Mouse (Mus musculus) left cerebral cortex, postnatal 10 days (tissue): ENCODE measurements around the gene Bnc2. TPM values are rescaled to one million over a fixed set of nuclear protein-coding genes. Genes with fewer than 3 reads are reported as not detected.

ENCODE experiments used
- DNase-seq, 2 experiments: peaks; one replicate each; pipeline ENCODE4 v3.0.0; 2021 to 2022; ENCODE audit warnings: low spot score in 2 of 2, mixed read lengths in 1 of 2; ENCODE audit errors: extremely low spot score in 1 of 2
- intact Hi-C: fragments of 180-260 bp; cut with DNase I; formaldehyde crosslinking; loops from one replicate; pipeline ENCODE4 v1.15.1; 2025
- total RNA-seq, 2 experiments: library from RNA; stranded (reverse); gene quantifications; 2 replicates each; pipeline ENCODE4 v1.2.3; 2021

Gene Bnc2
- total RNA-seq, 2 experiments from 2014 or later: 2.3 to 3.8 TPM

- intact Hi-C loops: no loop called here
- DNase-seq: peak in 1 of 2 experiments; percentile 38
Observed at GRCm38 (mm10) chr4:84637641-84638040, 37.4 kb downstream of the Bnc2 start.

DNA sequence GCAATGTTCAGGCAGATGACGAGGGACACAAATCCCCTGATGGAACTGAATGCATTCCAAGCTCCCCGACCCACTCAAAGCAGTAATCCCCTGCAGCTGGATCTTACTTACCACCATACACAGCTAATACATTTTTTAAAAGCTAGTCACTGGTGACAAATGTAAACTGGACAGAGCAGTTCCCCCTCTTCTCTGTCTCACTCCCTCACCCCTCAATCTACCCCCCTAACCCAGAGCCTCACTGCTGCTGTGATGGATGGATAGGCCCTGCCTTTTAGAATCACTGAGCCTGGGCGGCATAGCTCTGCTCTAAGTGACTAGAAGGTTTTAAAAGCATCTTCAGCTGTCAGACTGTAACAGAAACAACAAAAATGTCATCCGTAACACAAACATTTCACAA is 40.3 kb downstream of the Bnc2 start:
- no peak for DNase-seq
- intact Hi-C loops: no loop called here

GRCm38 (mm10) chr4:84633991-84634390 is 41.1 kb downstream of the Bnc2 start:
- intact Hi-C loops: no loop called here
- DNase-seq: no peak

DNA sequence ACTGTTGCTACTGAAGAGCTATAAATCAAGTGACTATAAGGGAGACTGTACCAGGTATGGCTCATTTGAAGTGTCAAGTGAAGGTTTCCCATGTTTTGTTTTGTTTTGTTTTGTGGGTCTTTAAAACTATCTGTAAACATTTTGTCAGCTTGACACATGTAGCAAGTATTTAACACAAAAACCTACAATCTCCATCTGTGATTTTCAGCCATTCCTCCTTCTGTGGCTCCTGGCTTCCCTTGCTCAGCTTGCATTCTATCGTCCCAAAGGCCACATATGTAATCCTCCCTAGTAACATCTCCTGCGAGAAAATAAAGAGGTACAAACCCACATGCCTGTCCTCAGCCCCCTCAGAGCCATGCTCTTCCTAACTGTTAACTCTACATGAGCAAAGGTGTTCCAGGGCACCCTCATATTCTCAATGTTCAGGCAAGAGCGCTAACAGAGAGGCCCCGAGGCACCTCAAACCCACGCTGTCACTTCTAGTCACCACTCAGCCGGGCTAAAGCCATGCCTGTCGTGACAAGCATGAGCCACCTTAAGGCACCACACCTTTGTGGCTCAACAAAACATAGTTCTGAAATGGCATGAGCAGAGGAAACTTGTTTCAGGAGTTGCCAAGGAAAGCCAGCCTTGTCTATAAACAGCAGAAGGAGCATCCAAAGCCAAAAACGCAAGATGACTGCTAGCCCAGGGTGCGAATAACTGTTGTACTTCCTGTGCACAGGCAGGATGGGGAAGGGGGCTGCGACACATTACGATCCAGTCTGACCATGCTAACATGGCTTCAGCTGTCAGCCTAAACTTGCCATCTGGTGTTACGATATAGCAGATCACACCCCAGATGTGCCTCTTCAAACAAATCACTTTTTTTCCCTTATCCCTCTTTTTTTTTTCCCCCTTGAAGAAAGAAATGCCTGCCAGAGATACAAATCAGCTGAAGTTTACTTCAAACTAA is 42.0 kb downstream of the Bnc2 start:
- intact Hi-C loops: no loop called here
- no peak for DNase-seq

DNA sequence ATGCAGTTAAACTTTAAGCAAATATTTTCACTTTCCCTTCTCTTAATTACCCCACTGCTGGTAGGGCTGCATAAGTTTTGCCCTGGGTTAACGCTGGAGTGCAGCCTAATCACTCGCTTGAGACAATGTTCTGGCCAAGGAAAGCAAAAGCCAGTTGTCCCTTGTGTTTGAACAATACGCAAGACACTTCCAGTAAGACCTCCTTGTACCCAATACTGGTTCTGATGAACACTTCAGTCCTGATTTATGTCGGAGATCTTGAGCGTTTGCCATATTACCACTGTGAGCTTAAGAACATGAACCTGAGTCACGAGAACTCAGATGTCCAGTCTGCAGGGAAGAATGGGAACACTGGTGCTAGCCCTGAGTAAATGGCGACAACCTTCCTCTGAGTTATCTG is 47.5 kb downstream of the Bnc2 start:
- intact Hi-C loops: no loop called here
- DNase-seq: no peak

DNA sequence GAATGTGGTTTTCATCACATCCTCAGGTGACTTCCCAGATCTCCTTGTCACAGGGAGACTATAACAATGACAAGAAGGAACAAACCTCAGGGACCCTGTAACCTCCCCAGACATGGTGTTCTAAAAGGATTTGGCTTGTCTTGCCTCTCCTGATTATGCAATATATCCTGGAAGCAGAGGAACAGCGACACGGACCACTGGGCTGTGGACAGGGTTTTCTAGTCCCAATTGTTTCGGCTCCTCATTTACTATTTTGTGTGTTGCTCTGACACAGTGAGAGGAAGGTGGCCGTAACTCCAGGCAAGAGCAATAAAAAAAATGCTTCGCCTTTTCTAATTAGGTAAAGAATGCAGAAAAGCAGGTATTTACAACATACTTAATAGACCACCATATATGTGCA is 51.8 kb downstream of the Bnc2 start:
- intact Hi-C loops: no loop called here
- DNase-seq: no peak

GRCm38 (mm10) chr4:84621785-84622184 is 53.3 kb downstream of the Bnc2 start:
- intact Hi-C loops: no loop called here
- no peak for DNase-seq

DNA sequence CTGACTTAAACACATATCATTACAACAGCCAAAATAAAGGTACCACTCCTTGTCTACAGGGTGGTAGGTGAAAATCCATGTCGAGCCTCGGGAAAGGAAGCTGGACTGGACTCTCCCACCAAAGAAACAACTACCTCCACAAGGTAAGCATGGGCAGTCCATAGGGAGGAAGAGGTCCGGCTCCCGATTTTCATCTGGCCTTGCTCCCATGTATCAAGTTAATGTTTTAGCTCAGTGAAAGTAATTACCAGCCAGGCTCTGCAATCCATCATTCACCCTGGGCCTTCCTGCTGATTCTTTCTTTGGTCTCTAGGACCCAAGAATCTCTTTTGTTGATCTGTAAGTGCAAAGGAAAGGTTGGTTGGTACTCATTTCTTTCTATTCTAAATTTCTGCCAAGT is 65.2 kb downstream of the Bnc2 start:
- intact Hi-C loops: no loop called here

GRCm38 (mm10) chr4:84604461-84604860 is 70.6 kb downstream of the Bnc2 start:
- intact Hi-C loops: no loop called here
- no peak for DNase-seq

More for the DNA sequence above, 65.2 kb downstream of the Bnc2 start:
- DNase-seq: no peak

DNA sequence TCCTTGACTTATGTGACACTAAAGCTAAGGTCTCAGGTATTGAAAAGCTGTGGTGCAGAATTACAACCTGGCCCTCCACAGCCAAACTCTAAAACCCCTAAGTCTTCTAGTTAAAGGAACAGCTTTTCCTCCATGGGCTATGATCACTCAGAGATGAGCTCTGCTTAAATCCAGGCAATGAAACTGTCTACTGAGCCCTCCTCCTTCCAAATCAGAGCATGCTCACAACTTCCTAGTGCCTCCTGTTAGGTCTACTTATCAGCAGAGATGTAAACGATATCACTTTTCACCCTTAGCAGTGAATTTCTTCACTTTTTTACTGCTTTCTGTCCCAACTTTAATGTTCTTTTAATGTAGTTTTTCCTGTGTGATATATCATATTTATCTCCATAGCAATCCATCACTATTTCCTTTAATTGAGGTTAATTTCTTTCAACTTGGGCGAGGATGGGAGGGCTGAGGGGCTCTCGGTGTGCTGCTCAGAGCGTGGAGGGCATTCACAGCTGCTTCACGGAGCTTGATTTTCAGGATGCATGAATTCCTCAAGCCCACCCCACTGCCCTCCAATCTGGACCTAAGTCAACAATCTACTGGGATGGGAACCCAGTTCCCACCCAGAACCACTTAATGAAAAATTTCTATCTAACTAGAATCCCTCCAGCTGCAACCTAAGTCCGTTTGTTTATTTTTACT is 94.7 kb downstream of the Bnc2 start:
- DNase-seq: no peak
- intact Hi-C loops: no loop called here

DNA sequence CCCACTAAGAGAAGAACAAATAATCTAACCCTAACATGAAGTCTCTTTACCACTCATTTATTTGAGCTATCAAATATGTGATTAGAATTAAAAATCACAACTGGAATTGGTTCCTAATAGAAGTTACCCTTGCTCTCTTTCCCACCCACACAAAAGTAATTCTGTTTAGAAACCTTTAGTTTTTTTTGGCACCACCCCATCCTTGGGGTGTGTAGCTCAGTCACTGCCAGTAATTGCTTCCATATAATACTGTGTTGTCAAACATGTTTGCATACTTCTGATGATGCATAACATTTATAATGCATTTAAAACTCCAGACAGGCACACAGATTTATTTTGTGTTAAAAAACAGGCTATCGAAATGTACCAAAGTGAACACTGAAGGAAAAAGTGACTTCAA is 96.8 kb downstream of the Bnc2 start:
- no peak for DNase-seq
- intact Hi-C loops: no loop called here

DNA sequence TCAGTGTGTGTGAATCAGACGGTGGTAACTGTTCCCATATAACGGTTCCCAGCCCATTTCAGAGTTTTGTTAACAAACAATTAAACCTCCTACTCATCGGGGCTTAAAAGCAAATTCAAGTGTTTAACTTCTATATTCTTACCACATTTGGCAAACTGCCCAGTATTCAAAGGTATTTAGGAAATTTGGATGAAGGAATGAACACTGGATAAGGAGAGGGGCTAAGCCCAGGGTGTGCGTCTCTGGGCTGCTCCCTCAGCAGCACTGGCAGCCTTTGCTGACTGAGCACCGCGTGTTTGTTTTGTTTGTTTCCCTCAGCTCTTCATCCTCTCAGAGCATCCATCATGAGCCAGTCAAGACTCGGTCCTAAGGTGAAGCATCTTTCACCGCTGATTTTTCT is 109.0 kb downstream of the Bnc2 start:
- no peak for DNase-seq
- intact Hi-C loops: no loop called here

- DNase-seq: peak; percentile 3 to 51
- intact Hi-C loops: no loop called here
Observed at GRCm38 (mm10) chr4:84545204-84545871, 129.7 kb downstream of the Bnc2 start.

DNA sequence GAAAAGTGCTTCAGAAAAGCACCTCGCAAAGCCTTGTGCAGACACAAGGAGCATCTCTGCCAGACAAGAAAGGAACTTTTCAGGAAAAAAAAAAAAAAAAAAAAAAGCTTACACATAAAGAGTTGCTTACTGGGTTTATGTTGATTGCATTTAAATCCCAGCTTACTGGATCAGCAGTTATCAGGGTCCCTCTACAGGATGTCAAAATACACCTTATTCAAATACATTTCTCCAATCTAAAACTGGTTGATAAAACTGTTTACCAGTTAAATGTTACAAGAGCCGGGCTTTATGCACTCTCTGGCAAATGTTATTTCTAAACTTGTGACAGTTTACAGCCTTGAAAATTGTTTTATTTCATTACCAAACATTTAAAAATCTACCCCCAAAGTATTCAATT is 130.4 kb downstream of the Bnc2 start:
- no peak for DNase-seq
- intact Hi-C loops: no loop called here

DNA sequence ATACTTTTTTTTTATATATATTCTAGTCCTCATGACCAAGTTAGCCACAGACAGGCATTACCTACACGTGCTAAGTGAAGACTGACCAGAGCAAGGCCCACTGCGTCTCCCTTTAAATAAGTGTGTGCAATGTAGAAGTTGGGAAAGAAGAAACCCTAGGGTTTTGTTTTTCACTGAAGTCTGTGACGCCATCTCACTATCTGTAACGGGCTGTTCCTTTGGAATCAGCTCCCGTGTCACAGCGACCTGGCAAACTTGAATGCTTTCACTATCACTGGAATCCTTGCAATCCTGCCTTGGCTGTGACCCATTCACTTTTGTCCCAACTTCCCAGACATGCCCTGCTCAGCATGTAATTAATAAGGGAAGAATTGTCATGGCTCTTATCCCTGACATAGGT is 134.5 kb downstream of the Bnc2 start:
- intact Hi-C loops: no loop called here
- no peak for DNase-seq

GRCm38 (mm10) chr4:84539396-84539795 is 135.7 kb downstream of the Bnc2 start:
- DNase-seq: no peak
- intact Hi-C loops: no loop called here

GRCm38 (mm10) chr4:84528886-84529789 is 145.9 kb downstream of the Bnc2 start:
- DNase-seq: no peak
- intact Hi-C loops: no loop called here

GRCm38 (mm10) chr4:84528358-84528757 is 146.7 kb downstream of the Bnc2 start:
- DNase-seq: no peak
- intact Hi-C loops: no loop called here
